Mouse (Mus musculus) neural tube, embryonic 12.5 days (tissue): ENCODE measurements around the gene B020011L13Rik. TPM values are rescaled to one million over a fixed set of nuclear protein-coding genes. Genes with fewer than 3 reads are reported as not detected.
"Not testable (repeated sequence)": the region's sequence is repeated elsewhere in the genome, so short reads cannot be mapped to it uniquely, and the experiment has no call there.

ENCODE experiments used
- ATAC-seq: fragments of 200-750 bp; cut with Nextera tagmentation; 2 replicates; pipeline ENCODE4 v1.8.0; 2017; ENCODE audit warnings: low read depth, mild to moderate bottlenecking, moderate TSS enrichment, moderate library complexity; ENCODE audit not compliant: low FRiP score
- H3K27ac ChIP-seq: fragments of 300-500 bp; sonication (generic); 2 replicates; pipeline ENCODE4 v1.5.1; 2016
- H3K27me3 ChIP-seq: fragments of 300-500 bp; sonication (generic); replicated peaks from 2 replicates; pipeline ENCODE4 v1.6.1; 2016; ENCODE audit warnings: mild to moderate bottlenecking
- H3K36me3 ChIP-seq: fragments of 300-500 bp; sonication (generic); 2 replicates; pipeline ENCODE4 v1.6.1; 2016; ENCODE audit warnings: mild to moderate bottlenecking
- H3K4me1 ChIP-seq: fragments of 300-500 bp; sonication (generic); 2 replicates; pipeline ENCODE4 v1.6.1; 2016
- H3K4me2 ChIP-seq: fragments of 300-500 bp; sonication (generic); replicated peaks from 2 replicates; pipeline ENCODE4 v1.6.1; 2016; ENCODE audit warnings: mild to moderate bottlenecking
- H3K4me3 ChIP-seq: fragments of 300-500 bp; sonication (generic); 2 replicates; pipeline ENCODE4 v1.5.1; 2016
- H3K9ac ChIP-seq: fragments of 300-500 bp; sonication (generic); 2 replicates; pipeline ENCODE4 v1.6.1; 2016; ENCODE audit warnings: mild to moderate bottlenecking
- H3K9me3 ChIP-seq: fragments of 300-500 bp; sonication (generic); 2 replicates; pipeline ENCODE4 v1.6.1; 2016; ENCODE audit warnings: mild to moderate bottlenecking
- WGBS: fragments of 180-500 bp; shearing (Covaris S2); methylation state at CpG from one replicate; pipeline ENCODE4 v1.1.7; 2016; 5-methylcytosine and 5-hydroxymethylcytosine counted together
- polyA plus RNA-seq: library from polyadenylated mRNA; unstranded; fragments of >200 nt; fragmentation: Nextera tagmentation; extraction: Ambion mirVana; gene quantifications from 2 replicates; pipeline ENCODE4 v1.2.1, GENCODE M21; 2016

Gene B020011L13Rik
- polyA plus RNA-seq = not detected in 2 replicates

DNA sequence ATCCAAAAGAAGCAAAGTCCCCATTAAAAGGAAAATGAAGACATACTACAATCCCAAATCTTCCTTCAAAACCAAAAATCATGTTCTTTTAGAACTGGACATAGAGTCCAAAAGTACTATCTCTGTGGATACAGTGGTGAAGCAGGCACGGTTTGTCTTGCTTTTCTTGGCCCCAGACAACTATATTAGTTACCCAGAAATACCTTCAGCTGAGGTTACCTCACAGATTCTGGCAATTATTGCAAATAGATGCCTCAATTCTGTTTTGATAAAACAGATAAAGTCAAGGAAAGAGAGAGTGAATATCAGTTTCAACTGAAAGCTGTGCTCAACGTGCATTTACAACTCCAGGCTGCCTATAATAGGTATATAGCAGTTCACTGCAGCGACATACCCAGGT is at the start of gene B020011L13Rik:
B020011L13Rik (plus strand) TSS at position 301 of the 400 bp plus-strand sequence.
- 66% methylated on average over 3 of the region's 3 CpGs for WGBS
- not testable (repeated sequence) for H3K9ac ChIP-seq

DNA sequence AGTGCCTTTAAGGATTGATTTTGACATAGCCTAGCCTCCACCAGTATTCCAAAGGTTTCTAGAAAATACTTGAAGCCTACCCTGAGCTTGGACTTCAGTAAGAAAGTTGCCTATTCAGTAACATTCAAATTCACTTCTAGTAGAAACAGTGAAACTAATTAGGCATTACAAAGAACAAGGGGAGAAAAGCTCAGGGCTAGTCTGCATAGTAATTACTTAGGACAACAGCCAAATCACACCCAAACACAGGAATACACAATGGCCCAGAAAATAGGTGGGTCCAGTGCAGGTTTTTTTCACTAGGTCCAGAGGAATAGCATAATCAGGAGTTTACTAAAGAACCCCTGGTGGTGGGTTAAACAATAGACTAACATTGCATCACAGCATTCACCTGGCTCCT is 35.3 kb downstream of the B020011L13Rik start:
- ATAC-seq, H3K4me2 ChIP-seq, H3K27me3 ChIP-seq, H3K4me3 ChIP-seq, H3K4me1 ChIP-seq, H3K9me3 ChIP-seq, H3K36me3 ChIP-seq, H3K27ac ChIP-seq, H3K9ac ChIP-seq: not testable (repeated sequence)

More for the DNA sequence above, at the start of gene B020011L13Rik:
- not testable (repeated sequence) for H3K4me1 ChIP-seq, H3K4me2 ChIP-seq, ATAC-seq, H3K27ac ChIP-seq, H3K36me3 ChIP-seq, H3K27me3 ChIP-seq, H3K4me3 ChIP-seq, H3K9me3 ChIP-seq

DNA sequence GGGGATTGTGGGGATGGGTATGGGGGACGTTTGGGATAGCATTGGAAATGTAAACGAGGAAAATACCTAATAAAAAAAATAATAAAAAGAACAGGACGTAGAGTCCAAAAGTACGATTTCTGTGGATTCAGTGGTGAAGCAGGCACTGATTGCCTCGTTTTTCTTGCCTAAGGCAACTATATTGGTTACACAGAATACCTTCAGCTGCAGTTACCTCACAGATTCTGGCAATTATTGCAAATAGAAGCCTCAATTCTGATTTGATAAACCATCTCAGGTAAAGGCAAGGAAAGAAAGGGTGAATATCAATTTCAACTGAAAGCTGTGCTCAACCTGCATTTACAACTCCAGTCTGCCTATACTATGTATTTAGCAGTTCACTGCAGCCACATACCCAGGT is 48.8 kb downstream of the B020011L13Rik start, which contains the start of gene Gm28360:
Gm28360 (plus strand) TSS at position 301 of the 400 bp plus-strand sequence.
- not testable (repeated sequence) for H3K27ac ChIP-seq, H3K4me1 ChIP-seq, H3K9me3 ChIP-seq, H3K4me2 ChIP-seq, ATAC-seq, H3K9ac ChIP-seq, H3K27me3 ChIP-seq, H3K36me3 ChIP-seq, H3K4me3 ChIP-seq
- WGBS = 69% methylated on average over 5 of the region's 5 CpGs

DNA sequence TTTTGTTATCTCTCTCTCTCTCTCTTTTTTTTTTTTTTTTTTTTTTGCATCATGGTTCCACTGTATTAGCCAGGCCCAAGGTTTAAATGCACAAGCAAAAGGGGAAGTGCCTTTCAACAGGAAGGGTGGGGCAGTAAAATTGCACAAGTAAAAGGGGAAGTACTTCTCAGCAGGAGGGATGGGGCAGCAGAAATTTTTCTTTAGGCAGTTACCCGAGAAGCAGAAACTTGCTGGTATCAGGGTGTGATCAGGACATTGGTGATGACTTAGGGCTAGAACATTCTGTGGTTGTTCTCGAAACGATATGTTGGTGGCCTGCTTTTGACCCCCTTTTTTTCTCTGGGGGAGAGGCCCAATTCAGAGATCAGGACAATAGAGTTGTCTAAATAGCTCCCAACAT is 70.8 kb downstream of the B020011L13Rik start:
- not testable (repeated sequence) for H3K27ac ChIP-seq, H3K9me3 ChIP-seq, H3K36me3 ChIP-seq, ATAC-seq, H3K4me3 ChIP-seq, H3K27me3 ChIP-seq, H3K4me2 ChIP-seq, H3K9ac ChIP-seq, H3K4me1 ChIP-seq
- 83% methylated on average over 3 of the region's 3 CpGs for WGBS

Other genes with a start within 250 kb of the B020011L13Rik start
- not detected in 2 replicates for gene Gm28363, start 84.0 kb upstream of the B020011L13Rik start, polyA plus RNA-seq
- not detected in 2 replicates for gene Gm28360, start 48.9 kb downstream of the B020011L13Rik start, polyA plus RNA-seq
- gene Gm28168, start 146.9 kb downstream of the B020011L13Rik start, polyA plus RNA-seq = not detected in 2 replicates
- gene Gm7145, start 184.8 kb downstream of the B020011L13Rik start, polyA plus RNA-seq = not detected in 2 replicates